Mouse (Mus musculus) gastrocnemius, postnatal 4 days (tissue): ENCODE results near the gene Slc41a1. TPM values are rescaled to one million over a fixed set of nuclear protein-coding genes. Genes with fewer than 3 reads are reported as not detected.

Experiments used
- DNase-seq, 2 experiments: peaks; one replicate each; pipeline ENCODE4 v3.0.0; 2021 to 2022; ENCODE audit warnings: low spot score in 2 of 2, mixed read lengths in 2 of 2
- total RNA-seq, 2 experiments: library from RNA; stranded (reverse); gene quantifications; 2 replicates each; pipeline ENCODE4 v1.2.3; 2021

Slc41a1 gene
- total RNA-seq, 2 experiments from 2014 or later, result 78.7 to 86.6 TPM

GRCm38 (mm10) chr1:131879816-131880215 lies 52.5 kb downstream of the Slc41a1 start:
- DNase-seq, result no peak

- no peak for DNase-seq
Observed at GRCm38 (mm10) chr1:131882787-131883186, 55.5 kb downstream of the Slc41a1 start.

GRCm38 (mm10) chr1:131886173-131886572 lies 58.9 kb downstream of the Slc41a1 start:
- no peak for DNase-seq

- no peak for DNase-seq
Observed at GRCm38 (mm10) chr1:131886641-131887040, 59.3 kb downstream of the Slc41a1 start.

- DNase-seq, result no peak
Observed at GRCm38 (mm10) chr1:131890043-131890658, 62.9 kb downstream of the Slc41a1 start.

- no peak for DNase-seq
Observed at GRCm38 (mm10) chr1:131891436-131891835, 64.1 kb downstream of the Slc41a1 start.

Other genes with a start within 250 kb of the Slc41a1 start
- gene Avpr1b, start 228.3 kb upstream of the Slc41a1 start, total RNA-seq, result not detected
- 1 to 10 TPM; 1.4 to 2.1 TPM for gene Ctse, start 189.2 kb upstream of the Slc41a1 start, total RNA-seq
- gene Rab7b, start 138.8 kb upstream of the Slc41a1 start, total RNA-seq, result 10 to 100 TPM; 13.2 to 13.3 TPM
- under 1 TPM in 1 of 2 experiments, not detected in 1; 0.39 TPM for gene Slc26a9, start 83.5 kb upstream of the Slc41a1 start, total RNA-seq
- gene Pm20d1, start 30.1 kb upstream of the Slc41a1 start, total RNA-seq, result 1 to 10 TPM; 1.1 TPM
- gene Rab29, start 39.7 kb downstream of the Slc41a1 start, total RNA-seq, result 10 to 100 TPM; 12.5 to 12.7 TPM
- 100 to 1,000 TPM; 128 to 130 TPM for gene Nucks1, start 83.0 kb downstream of the Slc41a1 start, total RNA-seq
- gene Slc45a3, start 135.5 kb downstream of the Slc41a1 start, total RNA-seq, result 1 to 10 TPM; 3.2 to 3.3 TPM
- 10 to 100 TPM; 89.7 to 91.0 TPM for gene Elk4, start 180.1 kb downstream of the Slc41a1 start, total RNA-seq
- 1 to 10 TPM; 1.7 to 2.5 TPM for gene Mfsd4a, start 240.6 kb downstream of the Slc41a1 start, total RNA-seq